Mouse (Mus musculus) C2C12 (cell line): ENCODE data around the gene Klhl40. TPM values are rescaled to one million over a fixed set of nuclear protein-coding genes. Genes with fewer than 3 reads are reported as not detected.

Experiments used
- H3K27me3 ChIP-seq: one replicate; pipeline ENCODE4 v1.6.1; 2011; ENCODE audit not compliant: control insufficient read depth, insufficient read depth, insufficient read length
- H3K36me3 ChIP-seq: one replicate; pipeline ENCODE4 v1.6.1; 2011; ENCODE audit not compliant: control insufficient read depth, insufficient read depth
- H3K4me3 ChIP-seq: one replicate; pipeline ENCODE4 v1.5.1; 2011; ENCODE audit warnings: mild to moderate bottlenecking, control low read depth; ENCODE audit not compliant: poor library complexity, insufficient read depth, severe bottlenecking
- H3K79me2 ChIP-seq: one replicate; pipeline ENCODE4 v1.6.1; 2011; ENCODE audit not compliant: control insufficient read depth, insufficient read depth
- H3K79me3 ChIP-seq: one replicate; pipeline ENCODE4 v1.6.1; 2011; ENCODE audit warnings: low read depth, control low read depth
- H3ac ChIP-seq: one replicate; pipeline ENCODE3; 2011; ENCODE audit warnings: low read depth; ENCODE audit not compliant: control insufficient read depth, insufficient read length
- CEBPB ChIP-seq: IDR thresholded peaks from one replicate; pipeline ENCODE4 v1.6.1; 2011; ENCODE audit warnings: low read depth, mild to moderate bottlenecking, control low read depth, moderate library complexity
- CTCF ChIP-seq: IDR thresholded peaks from one replicate; pipeline ENCODE4 v1.5.1; 2011; ENCODE audit not compliant: control insufficient read depth, insufficient read depth, insufficient read length
- FOSL1 ChIP-seq: IDR thresholded peaks from one replicate; pipeline ENCODE4 v1.8.0; 2011; ENCODE audit warnings: mild to moderate bottlenecking, low read length; ENCODE audit not compliant: poor library complexity, insufficient read depth, severe bottlenecking
- MAX ChIP-seq: IDR thresholded peaks from one replicate; pipeline ENCODE4 v1.6.1; 2011; ENCODE audit warnings: mild to moderate bottlenecking, control low read depth
- MYOD1 ChIP-seq: IDR thresholded peaks from one replicate; pipeline ENCODE4 v1.6.1; 2011; ENCODE audit warnings: low read depth; ENCODE audit not compliant: control insufficient read depth, insufficient read length
- MYOG ChIP-seq: IDR thresholded peaks from one replicate; pipeline ENCODE4 v1.6.1; 2011; ENCODE audit not compliant: control insufficient read depth, insufficient read length; ENCODE audit errors: extremely low read depth
- USF1 ChIP-seq: IDR thresholded peaks from one replicate; pipeline ENCODE4 v1.6.1; 2011; ENCODE audit warnings: low read depth, mild to moderate bottlenecking, control low read depth, moderate library complexity
- polyA plus RNA-seq: library from polyadenylated mRNA; unstranded; fragments of >200 nt; fragmentation: generic; extraction: Trizol; gene quantifications from one replicate; pipeline ENCODE4 v1.2.1, GENCODE M21; 2012; ENCODE audit warnings: missing spikeins

Klhl40 gene
- polyA plus RNA-seq, 1 experiment: 2.7 TPM

DNA sequence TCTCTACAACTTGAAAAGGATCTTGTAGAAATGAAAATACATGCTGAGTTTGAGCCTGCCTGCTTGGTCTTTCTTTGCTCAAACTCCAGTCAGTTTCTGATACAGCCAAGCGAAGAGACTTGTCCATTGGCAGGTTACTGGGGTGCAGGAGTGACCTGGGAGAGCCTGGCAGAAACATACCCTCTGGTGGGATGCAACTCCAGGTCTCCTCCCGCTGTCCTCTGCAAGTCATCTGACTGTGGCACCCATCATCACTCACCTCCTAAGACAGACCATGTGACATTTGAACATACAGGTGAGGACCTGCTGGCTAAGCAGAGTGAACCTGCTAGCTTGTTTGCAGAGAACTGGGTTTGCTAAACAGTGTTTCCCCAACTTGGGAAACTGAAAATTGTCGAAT lies 20.6 kb upstream of the Klhl40 start:
- TF ChIP-seq MAX (no peak), MYOG (no peak), CEBPB (no peak), FOSL1 (no peak), USF1 (no peak), MYOD1 (no peak), CTCF (no peak)
- Histone ChIP-seq H3ac (no peak overlapping the region), H3K27me3 (no peaks in the 10 kb centered on the region), H3K79me3 (no peaks in the 10 kb centered on the region), H3K36me3 (peaks cover 42% of the 10 kb centered on the region), H3K4me3 (no peak overlapping the region), H3K79me2 (no peaks in the 10 kb centered on the region)

DNA sequence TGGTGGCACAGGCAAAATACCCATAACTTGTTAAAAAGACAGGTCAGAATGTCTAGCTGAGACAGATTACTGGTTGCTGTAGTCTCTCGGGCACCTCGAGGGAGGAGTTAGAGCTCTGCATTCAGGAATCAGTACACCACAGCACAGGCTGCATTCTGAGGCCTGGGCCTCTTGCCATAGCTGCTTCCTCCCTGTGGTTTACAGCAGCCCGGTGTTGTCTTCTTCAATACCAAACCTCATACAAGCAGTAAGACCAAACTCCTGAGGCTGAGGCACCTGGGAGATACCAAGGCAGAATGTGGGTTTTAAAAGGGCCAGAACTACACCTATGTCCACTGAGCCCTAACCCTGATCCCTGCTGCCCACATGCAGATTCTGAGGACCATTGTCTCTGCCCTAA lies 20.0 kb upstream of the Klhl40 start:
- H3K79me3 ChIP-seq: no peaks in the 10 kb centered on the region
- H3K27me3 ChIP-seq: no peaks in the 10 kb centered on the region
- H3ac ChIP-seq: no peak overlapping the region
- no peak overlapping the region for H3K4me3 ChIP-seq
- H3K79me2 ChIP-seq: no peaks in the 10 kb centered on the region
- H3K36me3 ChIP-seq: peaks cover 35% of the 10 kb centered on the region
- TF ChIP-seq CTCF: no peak
- TF ChIP-seq MYOD1: no peak
- TF ChIP-seq MAX: no peak
- no peak for TF ChIP-seq CEBPB
- no peak for TF ChIP-seq USF1
- TF ChIP-seq MYOG: no peak
- no peak for TF ChIP-seq FOSL1

DNA sequence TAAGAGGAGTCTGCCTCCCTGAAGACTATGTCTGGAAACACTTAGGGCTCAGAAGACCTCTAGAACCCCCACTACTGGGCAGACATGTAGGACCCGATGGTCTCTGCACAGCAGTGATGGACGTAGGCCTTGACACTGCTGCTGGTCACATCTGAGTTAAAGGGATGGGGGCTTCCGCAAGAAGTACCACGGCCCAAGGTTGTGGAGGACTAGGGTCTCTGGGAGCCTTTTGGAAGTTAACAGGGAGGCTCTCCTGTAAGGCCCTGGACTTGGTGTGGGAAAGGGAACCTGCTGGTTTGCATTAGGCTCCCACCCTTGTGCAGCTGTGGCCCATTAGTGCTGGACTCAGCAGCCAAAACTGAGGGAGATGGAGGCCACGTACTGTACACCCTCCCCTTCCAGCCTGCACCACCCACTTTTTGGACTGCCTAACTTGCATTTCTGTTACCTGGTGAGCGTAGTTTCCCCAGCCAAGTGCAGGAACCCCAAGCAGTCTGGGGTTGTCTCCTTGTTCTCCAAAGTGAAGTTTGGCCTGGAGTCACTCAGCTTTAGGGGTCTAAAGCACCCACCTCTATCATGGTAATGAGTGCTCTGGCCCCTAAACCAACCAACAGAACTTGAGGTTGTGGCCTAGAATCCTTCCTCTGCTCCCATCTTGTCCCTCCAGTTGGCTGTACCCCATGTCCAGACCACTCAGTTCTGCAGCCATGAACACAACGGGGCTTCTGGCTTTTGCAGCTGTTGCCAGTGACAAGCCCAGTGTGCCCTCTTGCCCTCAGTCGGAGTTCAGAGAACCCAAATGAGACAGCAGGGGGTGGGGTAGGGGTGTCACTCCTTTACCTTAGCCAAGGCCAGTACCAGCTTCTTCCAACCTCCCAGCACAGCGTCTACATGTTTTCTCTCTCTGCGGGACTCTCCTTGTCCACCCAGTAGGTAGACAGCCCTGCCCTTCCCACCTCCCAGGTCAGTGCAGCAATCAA lies 19.3 kb upstream of the Klhl40 start:
- H3K79me2 ChIP-seq: no peaks in the 10 kb centered on the region
- H3ac ChIP-seq: no peak overlapping the region
- no peaks in the 10 kb centered on the region for H3K79me3 ChIP-seq
- peaks cover 28% of the 10 kb centered on the region for H3K36me3 ChIP-seq
- no peak for TF ChIP-seq CEBPB
- no peak for TF ChIP-seq FOSL1
- no peak for TF ChIP-seq MYOD1
- TF ChIP-seq MYOG: no peak
- no peak for TF ChIP-seq MAX
- no peak for TF ChIP-seq USF1
- no peak for TF ChIP-seq CTCF
- H3K27me3 ChIP-seq: no peaks in the 10 kb centered on the region
- no peak overlapping the region for H3K4me3 ChIP-seq

DNA sequence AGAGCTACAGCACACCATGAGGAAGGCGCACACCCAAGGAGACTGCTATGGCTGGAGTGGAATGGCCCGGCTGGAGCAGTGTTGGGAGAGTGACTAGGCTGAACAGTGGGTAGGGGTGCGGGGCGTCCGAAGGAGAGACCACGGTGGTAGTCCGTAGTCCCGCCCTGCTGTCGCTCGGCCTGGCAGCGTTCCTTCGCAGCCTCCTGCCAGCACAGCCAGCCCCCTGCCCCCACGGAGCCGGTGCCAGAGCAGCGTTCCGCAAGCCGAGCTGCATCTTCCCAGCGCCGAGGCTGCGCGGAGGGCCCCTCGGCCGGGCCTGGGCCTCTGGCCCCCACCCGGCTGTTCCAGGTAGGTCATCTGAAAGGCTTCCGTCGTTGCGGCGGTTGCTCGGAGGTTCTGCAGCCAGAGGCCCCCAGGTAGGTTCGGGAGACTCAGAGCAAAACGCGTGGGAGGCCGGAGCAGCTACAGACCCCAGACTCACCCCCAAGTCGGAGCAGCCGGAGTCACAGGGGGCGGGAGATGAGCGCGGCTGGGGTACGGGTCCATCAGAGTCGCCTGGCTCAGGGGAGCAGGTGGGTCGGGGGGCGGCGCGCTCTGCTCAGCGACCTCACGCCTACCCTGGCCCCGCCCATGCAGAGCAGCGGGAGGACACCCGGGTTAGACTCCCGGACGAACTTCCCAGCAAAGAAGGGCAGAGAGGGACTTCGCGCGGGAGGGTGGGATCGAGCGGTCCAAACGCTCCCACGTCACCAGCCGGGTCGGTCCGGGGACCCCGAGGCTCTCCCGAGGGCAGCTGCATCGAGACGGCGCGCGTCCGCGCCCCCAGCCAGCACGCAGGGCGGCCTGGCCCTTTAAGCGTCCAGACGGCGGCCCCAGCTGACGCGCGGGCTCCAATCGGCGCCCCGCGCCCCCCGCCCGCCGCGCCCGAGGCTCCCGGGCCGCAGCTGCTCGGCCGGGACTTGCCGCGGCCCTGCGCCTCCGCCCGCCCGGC lies 18.0 kb upstream of the Klhl40 start, which contains the start of gene Zfp651:
TSS of gene Zfp651 (plus strand) at position 240 of the 991 bp plus-strand sequence.
- Histone ChIP-seq H3K4me3 (peak within 1 kb of the TSS; percentile 36), H3K27me3 (no peaks in the 10 kb centered on the region), H3ac (peak within 1 kb of the TSS; percentile 82), H3K79me2 (no peaks in the 10 kb centered on the region), H3K79me3 (no peaks in the 10 kb centered on the region), H3K36me3 (peaks cover 16% of the 10 kb centered on the region)
- TF ChIP-seq FOSL1 (no peak), CTCF (no peak), MAX (no peak), MYOD1 (no peak), USF1 (no peak), MYOG (no peak), CEBPB (no peak)

DNA sequence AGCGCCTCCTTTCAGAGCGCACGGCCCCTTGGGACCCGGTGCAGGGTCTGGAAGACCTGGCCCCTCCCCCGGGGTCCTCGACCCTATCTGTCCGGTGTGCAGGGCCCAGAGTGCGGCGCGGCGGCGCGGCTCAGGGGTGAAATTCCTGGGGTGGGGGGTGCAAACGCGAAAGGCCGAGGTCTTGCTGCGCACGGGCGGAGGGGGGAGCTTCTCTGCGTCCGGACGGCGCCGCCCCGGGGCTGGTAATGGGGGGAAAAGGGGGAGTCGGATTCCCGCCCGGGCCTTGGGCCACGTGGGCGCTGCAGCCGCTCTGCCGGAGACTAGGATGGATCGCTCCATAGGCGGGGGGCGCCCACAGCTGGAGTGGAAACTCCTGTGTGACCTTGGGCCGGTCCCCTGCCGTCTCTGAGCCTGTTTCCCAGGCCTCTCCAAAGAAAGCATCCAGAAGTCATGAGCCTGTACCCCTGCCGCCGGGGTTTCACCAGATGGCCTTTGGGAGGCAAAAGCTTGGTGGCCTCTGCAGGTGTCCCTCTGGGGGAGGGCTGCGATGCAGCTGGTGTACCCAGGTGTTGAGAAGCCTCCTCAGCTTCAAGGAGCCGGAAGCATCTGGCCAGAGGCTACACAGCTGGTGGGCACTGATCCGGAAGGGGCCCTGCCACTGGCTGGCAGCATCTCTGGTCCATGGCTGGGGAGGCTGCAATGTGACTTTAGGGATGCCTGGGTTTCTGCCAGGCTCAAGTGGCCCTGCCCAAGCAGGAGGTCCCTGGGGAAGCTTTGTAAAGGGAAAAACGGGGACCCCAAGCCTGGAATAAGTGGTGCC lies 16.9 kb upstream of the Klhl40 start:
- Histone ChIP-seq H3K4me3 (peak overlapping the region; percentile 36), H3K79me3 (no peaks in the 10 kb centered on the region), H3ac (peak overlapping the region; percentile 71), H3K27me3 (no peaks in the 10 kb centered on the region), H3K36me3 (peaks cover 5% of the 10 kb centered on the region), H3K79me2 (no peaks in the 10 kb centered on the region)
- TF ChIP-seq USF1: peak; percentile 49
- TF ChIP-seq MAX: no peak
